Mouse (Mus musculus) neural tube, embryonic 10.5 days (tissue): ENCODE data around the gene Strn3.
A peak's percentile ranks its signal among the peaks of the same experiment; 100 is the strongest.

Experiments used
- DNase-seq: peaks from one replicate; pipeline ENCODE4 v3.0.0-alpha.2; 2017; ENCODE audit warnings: low spot score; ENCODE audit errors: extremely low spot score

Strn3 gene

DNA sequence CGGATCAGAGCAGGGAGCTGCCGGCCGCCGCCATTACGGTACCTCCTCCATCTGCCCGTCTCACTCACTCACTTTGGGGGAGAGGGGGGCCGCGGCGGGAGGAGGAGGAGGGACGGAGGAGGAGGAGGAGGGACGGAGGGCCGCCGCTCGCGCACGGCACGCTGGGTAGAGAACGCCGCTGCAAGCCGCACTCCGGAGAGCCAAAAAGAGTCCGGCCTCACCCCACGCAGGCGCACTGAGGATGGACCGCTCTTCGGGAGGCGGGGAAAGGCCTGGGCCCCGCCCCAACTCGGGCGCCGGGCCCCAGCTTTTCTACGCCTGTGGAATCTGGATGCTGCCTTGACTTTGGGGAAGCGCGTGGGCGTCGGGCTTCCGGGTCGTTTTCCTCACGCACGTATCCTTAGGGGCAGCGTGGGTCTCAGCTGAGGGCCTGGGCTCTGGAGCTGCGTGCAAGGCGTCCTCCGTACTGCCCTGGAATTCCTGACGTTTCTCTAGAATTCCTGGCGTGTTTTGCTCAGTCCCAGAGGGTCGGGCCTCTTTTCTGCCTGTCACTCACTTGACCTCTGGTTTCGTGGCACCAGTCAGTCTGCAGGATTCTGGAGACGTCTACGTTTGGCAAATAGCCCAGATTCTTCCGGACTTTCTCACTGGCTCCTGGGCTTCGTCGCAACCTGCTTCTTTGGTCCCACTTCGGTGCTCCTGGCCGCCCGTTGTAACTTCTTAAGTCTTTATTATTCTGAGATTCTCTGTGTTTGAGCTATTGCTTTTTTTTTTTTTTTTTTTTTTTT lies at the start of gene Strn3:
Strn3 (minus strand) TSS at position 53 of the 788 bp plus-strand sequence.
- DNase-seq = peak; percentile 96

DNA sequence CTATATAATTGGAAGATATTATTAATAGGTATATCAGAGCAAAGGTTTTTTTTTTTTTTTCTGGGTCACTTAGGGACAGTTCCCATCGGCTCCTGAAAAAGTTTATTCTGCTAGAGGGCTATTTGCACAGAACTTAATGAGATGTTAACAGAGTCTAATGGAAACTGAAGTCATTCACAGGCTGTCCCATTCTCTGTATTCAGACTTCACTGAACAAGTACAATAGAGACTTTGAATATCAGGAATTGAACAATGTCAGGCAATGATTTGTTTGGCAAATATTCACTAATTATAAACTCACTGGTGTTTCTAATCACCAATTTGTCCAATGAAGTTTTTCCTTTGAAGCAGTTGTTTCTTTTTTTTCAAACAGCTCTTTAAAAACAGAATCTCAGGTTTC lies 45.1 kb upstream of the Strn3 start:
- no peak for DNase-seq

DNA sequence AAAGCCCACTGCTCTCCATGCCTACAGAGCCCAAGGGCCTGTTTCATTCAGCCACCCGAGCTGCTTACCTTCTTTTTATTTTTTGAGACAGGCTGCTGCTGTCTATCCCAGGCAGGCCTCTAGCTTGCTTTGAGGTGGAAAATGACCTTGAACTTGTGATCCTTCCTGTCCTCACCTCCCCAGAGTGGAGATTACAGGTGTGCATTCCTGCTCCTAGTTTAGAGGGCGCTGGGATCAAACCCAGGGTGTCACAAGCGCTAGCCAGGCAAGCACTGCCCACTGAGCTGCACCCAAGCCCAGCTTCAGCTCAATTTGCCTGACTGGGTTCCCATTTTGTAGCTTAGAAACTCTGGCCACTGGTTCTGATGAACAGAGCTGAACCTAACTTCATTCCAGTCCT lies 44.7 kb upstream of the Strn3 start:
- no peak for DNase-seq

DNA sequence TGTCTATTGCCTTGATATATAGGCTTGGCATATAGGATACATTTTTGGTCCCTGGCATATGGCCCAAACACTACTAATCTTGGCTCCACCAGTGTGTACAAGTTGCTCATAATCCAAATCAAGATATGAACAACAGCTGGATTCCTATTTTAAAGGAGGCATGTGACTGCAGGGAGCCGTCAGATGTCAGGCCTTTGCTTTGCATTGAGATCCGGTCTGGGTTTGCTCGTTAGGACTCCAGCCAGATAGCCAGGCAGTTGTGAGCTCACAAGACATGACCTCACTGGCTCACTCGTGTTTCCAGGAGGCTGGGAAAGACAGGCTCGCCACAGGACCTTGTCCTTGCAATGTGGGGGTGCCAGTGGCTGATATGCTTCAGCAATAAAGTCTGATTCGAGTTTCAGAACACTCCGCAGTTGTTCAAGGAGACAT lies 44.2 kb upstream of the Strn3 start:
- DNase-seq = no peak

DNA sequence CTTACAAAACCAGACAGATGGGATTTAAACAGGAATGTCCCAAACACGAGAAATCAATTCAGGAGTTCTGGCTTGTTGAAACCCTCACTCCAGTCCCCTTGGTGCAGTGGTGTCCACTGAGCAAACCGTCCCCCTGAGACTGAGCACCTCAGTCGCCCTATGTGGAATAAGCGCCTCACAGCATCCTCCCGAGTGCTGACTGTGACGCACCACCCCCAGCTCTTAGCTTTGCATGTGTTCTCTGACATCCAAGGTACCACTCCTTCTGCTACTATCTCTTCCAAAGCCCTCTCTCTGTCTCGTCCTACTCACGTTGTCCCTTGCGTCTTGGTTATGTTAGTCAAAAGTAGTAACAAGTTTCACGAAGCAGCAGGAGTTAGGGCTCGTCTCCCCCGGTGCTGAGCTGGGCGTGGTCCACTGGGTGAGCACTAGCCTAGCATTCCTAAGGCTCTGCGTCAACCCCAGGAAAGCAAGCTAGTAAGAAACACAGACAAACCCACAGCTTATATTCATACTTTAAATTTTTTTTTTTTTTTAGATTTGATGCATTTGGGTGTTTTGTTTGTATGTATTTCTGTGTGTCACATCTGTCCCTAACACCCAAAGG lies 43.0 kb upstream of the Strn3 start:
- no peak for DNase-seq

DNA sequence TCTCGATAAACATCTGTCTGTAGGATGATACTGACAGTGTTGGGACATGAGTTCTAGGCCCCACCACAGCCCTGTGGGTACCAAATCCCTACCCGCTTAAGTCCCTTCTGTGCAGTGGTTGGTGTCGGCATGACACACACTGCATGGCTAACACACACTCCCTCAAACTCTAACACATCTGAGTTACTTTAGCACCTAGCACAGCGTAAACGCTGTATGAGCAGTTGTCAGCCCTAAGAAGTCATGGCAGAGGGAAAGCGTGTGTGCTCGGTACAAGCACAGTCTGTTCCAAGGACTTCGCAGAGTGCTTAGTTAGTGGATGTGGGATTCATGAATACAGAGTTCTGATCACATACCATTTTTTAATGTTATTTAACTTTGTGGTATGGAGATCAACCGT lies 38.1 kb upstream of the Strn3 start:
- no peak for DNase-seq

DNA sequence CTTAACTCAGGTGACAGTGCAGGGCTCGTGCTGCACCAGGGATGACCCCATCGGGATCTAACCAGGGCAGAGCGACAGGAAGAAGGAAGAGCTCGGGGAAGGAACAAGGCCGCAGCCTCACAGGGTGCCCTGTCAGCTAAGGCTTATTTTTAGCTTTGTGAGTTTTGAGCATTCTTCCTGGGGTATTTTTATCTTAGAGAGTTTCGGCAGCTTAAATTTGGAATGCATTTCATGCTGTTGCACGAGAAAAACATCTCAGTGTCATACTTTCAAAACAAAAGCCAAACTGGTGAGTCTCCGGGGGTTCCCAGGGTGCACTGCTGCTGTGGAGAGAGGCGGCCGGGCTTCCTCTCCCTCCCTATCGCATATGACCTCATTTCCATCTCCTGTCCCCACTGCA lies 37.4 kb upstream of the Strn3 start:
- no peak for DNase-seq

DNA sequence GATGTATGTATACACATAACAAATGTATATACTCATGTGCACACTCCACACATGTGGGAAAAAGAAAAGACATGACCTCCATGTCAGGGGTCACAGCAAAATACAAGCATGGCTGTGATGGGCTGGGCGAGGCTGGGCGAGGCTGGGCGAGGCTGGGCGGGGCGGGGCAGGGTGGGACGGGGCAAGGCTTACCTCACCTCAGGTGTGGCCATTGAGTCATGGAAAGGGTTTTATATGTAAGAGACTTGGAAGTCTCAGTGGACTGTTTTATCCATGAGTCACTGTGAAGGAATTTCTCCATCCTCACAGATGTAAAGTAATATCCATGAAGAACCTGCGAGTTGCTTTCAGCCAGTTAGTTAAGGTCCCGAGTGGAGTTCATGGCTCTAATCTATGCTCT lies 30.1 kb upstream of the Strn3 start:
- DNase-seq = no peak

DNA sequence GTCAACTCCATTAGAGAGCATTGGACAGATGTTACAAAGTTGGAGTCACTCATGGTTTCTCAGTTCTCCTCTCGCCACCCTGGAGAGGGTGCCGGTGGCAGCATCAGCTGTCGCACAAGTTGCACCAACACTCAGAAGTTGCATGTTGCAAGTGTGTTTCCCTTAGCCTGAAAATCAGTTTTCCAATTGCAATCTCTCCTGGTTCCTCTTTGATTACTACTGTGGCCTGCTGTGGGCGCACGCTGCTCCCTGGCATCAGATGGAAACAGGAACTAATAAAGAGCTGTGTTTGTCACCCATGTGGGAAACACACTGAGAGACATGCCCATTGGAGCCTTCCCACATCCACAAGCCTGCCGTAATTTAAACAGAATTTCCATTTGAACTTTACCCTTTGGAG lies 26.9 kb upstream of the Strn3 start:
- no peak for DNase-seq

DNA sequence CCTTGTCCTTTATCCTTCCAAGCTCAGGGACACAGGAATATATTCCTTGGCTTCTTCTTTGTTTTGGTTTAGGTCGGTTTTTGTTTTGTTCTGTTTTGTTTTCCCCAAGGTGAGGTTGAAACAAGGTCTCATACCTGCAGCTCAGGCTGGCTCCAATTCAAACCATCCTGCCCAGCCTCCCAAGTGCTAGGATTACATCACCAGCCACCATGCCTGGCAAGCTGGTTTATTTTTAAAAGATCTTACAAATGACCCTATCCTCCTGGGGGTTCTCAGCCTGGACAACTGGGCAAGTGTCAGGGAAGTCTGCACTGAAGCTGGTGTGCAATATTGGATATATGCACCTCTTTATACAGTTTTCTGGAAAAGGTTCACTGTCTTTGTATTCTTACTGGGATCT lies 21.0 kb upstream of the Strn3 start:
- no peak for DNase-seq

DNA sequence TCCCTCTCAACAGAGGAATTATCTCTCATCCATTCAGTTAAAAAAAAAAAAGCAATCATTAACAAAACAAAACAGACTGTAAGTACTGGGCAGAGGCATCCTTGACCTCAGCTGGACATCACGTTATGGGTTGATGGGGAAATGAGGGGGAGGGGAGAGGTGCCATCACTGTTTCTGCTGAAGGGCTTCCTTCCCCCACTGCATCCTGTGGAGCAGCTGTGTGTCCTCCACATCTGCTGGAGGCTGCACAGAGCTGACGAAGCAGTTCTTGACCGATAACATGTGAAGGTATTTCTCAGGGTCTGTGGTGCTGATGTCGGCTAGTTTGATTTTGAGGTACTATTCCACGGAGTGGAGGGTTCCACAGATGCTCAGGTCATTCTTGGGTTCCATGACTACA lies 18.5 kb upstream of the Strn3 start:
- no peak for DNase-seq

DNA sequence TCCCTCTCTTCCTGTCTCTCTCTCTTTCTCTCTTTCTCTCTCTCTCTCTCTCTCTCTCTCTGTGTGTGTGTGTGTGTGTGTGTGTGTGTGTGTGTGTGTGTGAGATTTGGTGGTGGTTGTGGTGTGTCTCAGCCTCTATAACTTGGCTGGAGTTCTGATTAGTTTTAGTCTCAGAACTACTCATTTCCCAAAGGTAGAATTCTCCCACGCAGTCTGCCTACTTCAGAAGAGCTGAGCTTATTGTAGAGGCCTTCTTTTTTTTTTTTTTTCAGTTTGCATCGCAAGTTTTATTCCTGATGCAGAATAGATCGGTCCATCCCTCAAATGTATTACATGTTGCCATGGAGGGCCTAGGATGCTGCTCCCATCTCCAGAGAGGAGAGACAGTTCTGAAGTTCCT lies 18.0 kb upstream of the Strn3 start:
- no peak for DNase-seq

DNA sequence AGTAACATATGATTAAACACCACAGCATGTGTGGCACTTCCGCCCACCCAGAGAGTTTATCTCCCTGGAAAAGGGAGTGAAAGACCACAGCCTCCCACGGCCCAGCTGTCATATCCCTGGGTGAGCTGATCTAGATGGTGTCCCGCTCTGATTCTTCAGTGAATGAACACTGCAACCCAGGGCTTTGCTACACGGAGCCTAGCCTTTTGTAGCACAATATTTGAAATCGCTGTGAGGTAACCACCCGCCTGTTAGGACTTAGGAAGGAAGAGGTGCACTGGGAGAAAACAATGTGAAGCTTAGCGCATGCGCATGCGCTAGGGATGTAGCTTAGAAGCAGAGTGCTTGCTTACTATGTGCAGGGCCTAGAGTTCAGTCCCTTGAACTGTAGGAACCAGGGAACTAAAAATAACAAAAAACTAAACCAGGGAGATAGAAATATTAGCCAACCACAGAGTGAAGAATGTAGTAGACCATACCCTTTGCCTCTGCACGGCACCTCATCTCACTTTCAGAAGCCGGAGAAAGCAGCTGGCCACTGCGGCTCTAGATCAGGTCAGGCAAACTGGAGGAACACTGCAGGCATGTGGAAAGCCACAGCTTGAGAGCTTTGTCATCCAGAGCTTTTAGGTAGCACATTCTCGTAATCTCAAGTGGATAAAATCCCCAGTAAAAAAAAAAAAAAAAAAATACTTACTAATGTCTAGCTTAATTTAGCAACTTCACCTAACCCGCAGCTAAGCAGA lies 17.4 kb upstream of the Strn3 start:
- DNase-seq = no peak

DNA sequence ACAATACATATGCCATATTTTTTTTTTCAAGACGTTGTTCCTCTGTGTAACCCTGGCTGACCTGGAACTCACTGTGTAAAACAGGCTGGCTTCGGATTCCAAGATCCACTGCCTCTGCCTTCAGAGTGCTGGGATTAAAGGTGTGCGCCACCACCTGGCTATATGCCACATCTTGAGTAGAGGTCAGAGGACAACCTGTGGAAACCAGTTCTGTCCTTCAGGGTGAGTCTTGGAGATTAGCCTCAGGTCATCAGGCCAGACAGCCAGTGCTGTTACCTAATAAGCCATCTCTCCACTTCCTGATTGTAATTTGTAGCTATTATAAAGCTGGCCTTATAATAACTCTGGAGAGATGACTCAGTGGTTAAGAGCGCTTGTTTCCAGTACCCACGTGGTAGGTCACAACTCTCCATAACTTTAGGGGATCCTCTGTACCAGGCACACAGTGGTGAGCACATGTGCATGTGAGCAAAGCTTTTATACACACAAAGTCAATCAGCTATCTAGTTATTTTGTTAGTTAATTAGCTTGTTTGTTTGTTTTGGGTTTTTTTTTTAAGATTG lies 15.1 kb upstream of the Strn3 start:
- no peak for DNase-seq

DNA sequence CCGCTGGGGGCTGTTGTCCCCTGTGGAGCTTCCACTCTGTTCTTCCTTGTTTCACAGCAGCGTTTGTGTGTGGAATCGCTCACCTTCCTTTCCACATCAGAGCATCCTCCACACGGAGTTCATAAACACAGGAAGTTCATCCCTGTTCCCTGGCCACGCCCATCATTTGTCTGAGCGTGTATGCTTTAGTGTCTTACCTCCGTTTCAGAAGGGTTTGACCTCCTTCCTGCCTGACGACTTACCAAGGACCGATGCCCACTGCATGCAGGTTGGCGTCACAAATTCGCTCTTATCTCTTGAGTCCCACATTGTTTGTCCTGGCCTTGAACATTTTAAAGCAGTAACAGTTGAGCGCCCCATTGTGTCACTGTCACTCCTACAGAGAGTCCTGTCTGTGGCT lies 14.1 kb upstream of the Strn3 start:
- DNase-seq = no peak

DNA sequence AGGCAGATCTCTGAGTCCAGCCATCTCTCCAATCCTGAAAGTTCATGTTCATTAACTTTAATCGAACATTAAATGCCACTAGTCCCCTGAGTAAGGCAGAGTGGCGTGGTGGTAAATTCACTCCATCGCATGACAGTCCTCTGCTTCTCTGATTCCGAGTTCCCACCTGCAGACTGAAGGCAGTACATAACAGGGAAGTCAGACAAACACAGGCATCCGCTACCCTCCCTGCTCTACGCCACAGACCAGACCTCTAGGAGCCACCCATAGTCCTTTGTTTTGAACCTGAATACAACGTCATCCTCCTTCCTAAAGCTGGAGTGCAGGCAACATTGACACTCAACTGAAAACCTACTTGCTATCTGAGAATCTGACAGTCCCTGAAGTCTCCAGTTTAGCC lies 12.9 kb upstream of the Strn3 start:
- no peak for DNase-seq

DNA sequence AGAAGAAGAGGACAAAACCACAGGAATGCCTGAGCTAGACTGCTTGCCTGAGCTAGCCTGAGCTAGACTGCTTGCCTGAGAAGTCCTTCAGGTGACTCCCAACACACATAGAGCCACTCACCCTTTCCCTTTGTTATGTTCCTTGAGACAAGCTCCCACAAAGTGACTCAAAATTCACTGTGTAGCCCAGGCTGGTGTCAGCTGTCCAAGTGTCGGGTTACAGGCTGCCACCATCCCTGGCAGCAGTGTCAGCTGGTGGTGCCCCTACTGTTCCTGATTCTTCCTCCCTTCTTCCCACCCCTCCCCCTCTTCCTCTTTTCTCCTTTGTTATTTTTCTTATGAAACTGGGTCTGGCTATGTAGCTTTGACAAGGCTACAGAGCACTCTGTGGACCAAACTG lies 12.2 kb upstream of the Strn3 start:
- DNase-seq = peak; percentile 22

DNA sequence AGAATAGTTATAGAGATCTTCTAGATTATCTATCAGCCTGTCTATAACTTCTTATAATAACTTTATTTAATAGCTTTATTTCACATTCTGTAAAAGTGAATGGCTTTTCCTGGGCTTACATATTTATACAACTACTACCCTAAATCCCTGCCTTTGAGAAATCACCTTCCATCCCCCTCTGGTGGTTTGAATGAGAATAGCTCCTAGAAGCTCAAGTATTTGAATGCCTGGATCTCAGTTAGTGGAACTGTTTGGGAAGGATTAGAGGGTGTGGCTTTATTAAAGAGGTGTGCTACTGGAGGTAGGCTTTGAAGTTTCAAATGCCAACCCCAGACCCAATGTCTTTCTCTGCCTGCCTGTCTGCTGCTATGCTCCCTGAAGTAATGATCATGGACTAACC lies 10.0 kb upstream of the Strn3 start:
- DNase-seq = no peak

DNA sequence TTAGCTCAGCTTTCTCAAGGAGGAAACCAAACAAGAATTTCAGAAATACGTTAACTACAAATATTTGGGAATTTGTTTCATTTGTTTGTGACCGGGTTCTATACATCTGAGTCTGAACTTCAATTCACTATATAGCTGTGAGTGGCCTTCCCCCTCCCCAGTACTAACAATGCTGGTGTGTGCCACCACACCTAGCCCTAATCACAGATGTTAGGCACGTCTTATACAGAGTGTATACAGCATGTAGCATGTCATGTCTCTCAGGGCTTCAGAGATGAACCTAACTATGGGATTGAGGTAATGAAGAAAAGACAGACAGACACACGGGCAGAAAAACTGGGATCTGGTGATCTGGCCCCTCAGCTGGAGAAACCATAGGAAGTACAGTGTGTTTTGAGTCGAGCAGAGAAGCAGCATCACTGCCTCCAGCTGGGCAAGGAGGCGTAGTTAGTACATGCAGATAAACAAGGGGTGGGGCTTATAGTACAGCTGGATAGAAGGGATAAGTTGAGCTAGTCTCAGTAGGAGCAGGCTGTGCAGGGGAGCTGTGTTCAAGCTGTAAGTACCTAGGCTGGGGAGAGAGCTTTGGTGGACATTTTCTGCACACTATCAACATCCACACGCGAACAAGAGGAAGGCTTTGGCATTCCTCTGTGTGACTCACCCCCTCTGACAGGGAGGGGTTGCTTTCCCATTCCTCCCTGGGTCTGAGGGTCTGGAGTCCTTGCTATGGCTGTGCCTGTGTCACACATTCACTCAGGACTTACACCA lies 8.1 kb upstream of the Strn3 start:
- DNase-seq = no peak

DNA sequence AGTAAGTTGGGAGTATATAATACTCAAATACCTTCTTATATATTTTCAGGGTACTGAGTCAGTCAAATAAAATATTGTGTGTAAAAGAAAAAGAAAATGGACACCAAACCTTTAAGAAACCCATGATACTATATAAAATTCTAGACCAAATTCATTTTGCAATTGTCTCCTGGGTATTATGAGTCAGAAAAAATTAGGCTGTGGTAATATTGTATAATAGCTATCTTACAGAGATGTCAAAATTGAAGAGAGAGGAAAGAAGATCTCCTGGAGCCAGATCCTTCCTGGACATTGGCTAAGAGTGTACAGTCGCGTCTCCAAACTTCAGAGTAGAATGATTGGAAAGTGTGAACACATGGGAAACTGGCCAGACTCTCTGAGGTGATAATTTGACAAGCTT lies 4.5 kb upstream of the Strn3 start:
- no peak for DNase-seq

DNA sequence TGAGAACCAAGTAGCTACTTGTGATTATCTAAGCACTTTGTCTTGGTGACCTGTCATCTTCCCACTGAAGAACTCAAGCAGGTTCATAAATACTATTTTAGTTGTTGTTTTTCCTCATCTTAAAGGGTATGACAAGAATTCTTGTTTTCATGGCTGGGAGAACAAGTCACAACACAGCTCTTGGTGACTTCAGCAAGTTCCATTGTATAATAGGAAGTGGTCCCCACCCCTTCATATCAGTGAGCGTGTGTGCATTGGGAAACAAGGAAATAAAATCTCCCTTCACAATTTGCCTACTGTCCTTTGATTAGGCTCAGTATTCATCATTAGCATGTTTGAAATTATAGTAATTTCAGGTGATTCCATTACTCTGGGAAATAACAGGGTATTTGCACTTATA lies 3.3 kb upstream of the Strn3 start:
- DNase-seq = no peak

DNA sequence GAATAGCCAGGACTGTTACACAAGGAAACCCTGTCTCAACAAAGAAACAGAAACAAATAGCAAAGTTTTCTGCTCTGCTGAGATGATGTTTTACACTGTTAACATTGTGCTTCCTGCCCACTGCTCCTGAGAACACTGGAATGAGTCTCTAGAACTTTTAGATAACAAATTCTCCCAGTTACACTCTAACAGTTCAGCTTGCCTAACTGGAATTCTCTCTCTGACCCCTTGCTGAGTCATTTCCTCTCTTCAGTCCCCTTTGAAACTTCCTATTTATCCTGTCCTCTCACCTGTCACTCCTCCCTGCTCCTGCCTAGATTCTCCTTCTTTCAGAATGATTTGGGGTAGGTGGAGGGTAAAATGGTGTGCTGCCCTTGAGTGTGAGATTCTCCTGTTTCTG lies 2.4 kb upstream of the Strn3 start:
- DNase-seq = no peak
